Mouse (Mus musculus) heart, postnatal 0 days (tissue): ENCODE measurements around the gene Mms19. TPM values are rescaled to one million over a fixed set of nuclear protein-coding genes. Genes with fewer than 3 reads are reported as not detected.

Experiments used
- ATAC-seq: fragments of 200-750 bp; cut with Nextera tagmentation; 2 replicates; pipeline ENCODE4 v1.8.0; 2017; ENCODE audit warnings: low read depth, moderate number of reproducible peaks, moderate library complexity; ENCODE audit not compliant: insufficient read depth
- DNase-seq: peaks from one replicate; pipeline ENCODE4 v3.0.0-alpha.2; 2016; ENCODE audit warnings: low spot score
- H3K27ac ChIP-seq: fragments of 300-500 bp; sonication (generic); 2 replicates; pipeline ENCODE4 v1.5.1; 2014; ENCODE audit warnings: low read depth, mild to moderate bottlenecking
- H3K27me3 ChIP-seq: fragments of 300-500 bp; sonication (generic); 2 replicates; pipeline ENCODE4 v1.6.1; 2014; ENCODE audit warnings: low read length, mixed read lengths; ENCODE audit not compliant: control insufficient read depth, insufficient read depth
- H3K36me3 ChIP-seq: fragments of 300-500 bp; sonication (generic); replicated peaks from 2 replicates; pipeline ENCODE4 v1.6.1; 2014; ENCODE audit warnings: low read length, mixed read lengths; ENCODE audit not compliant: control insufficient read depth, insufficient read depth
- H3K4me1 ChIP-seq: fragments of 300-500 bp; sonication (generic); 2 replicates; pipeline ENCODE4 v1.6.1; 2014; ENCODE audit warnings: antibody characterized with exemption; ENCODE audit not compliant: control insufficient read depth, insufficient read depth
- H3K4me2 ChIP-seq: fragments of 300-500 bp; sonication (generic); 2 replicates; pipeline ENCODE4 v1.6.1; 2014; ENCODE audit warnings: low read depth, mild to moderate bottlenecking, low read length, moderate library complexity
- H3K4me3 ChIP-seq: fragments of 300-500 bp; sonication (generic); 2 replicates; pipeline ENCODE4 v1.5.1; 2014; ENCODE audit warnings: low read depth, low read length
- H3K9ac ChIP-seq: fragments of 300-500 bp; sonication (generic); replicated peaks from 2 replicates; pipeline ENCODE4 v1.6.1; 2014; ENCODE audit warnings: low read depth, low read length, mixed read lengths
- H3K9me3 ChIP-seq: fragments of 300-500 bp; sonication (generic); replicated peaks from 2 replicates; pipeline ENCODE4 v1.6.1; 2016; ENCODE audit warnings: low read length; ENCODE audit not compliant: control insufficient read depth
- CTCF ChIP-seq: IDR thresholded peaks from 2 replicates; pipeline ENCODE4 v1.5.1; 2016; ENCODE audit warnings: antibody characterized with exemption, control low read depth, low read depth
- EP300 ChIP-seq: IDR thresholded peaks from 2 replicates; pipeline ENCODE4 v1.6.1; 2016; ENCODE audit warnings: antibody characterized with exemption, low read depth
- WGBS: fragments of 180-500 bp; shearing (Covaris S2); extraction: QIAGEN DNeasy Blood & Tissue Kit; methylation state at CpG from one replicate; pipeline ENCODE4 v1.1.7; 2014; 5-methylcytosine and 5-hydroxymethylcytosine counted together
- polyA plus RNA-seq: library from polyadenylated mRNA; unstranded; fragments of >200 nt; fragmentation: Nextera tagmentation; extraction: Ambion mirVana; gene quantifications from 2 replicates; pipeline ENCODE4 v1.2.1, GENCODE M21; 2015
- total RNA-seq: library from RNA; depleted of rRNA; stranded (reverse); fragments of >200 nt; gene quantifications from 2 replicates; pipeline ENCODE4 v1.2.3, GENCODE M21; 2014; ENCODE audit warnings: low replicate concordance

The Mms19 gene
- total and polyA plus RNA-seq, 2 experiments from 2014 or later: 11.5 to 34.9 TPM

- Histone ChIP-seq H3K27ac (no peak overlapping the region), H3K9ac (no peak overlapping the region), H3K9me3 (no peaks in the 10 kb centered on the region), H3K4me2 (no peak overlapping the region), H3K27me3 (no peaks in the 10 kb centered on the region), H3K36me3 (no peaks in the 10 kb centered on the region), H3K4me1 (0 out of 2 replicates have a peak, but pooled peaks cover 2% of the 10 kb centered on the region), H3K4me3 (no peak overlapping the region)
- TF ChIP-seq EP300 (no peak), CTCF (no peak)
- DNase-seq: no peak
- 88% methylated on average over 4 of the region's 4 CpGs for WGBS
- no peak for ATAC-seq
Measured at GRCm38 (mm10) chr19:41987206-41987605, 6.2 kb upstream of the Mms19 start.

- ATAC-seq: no peak
- WGBS: 91% methylated on average over 5 of the region's 5 CpGs
Measured at GRCm38 (mm10) chr19:41985994-41986393, 5.0 kb upstream of the Mms19 start.

GRCm38 (mm10) chr19:41982791-41983150 is 1.8 kb upstream of the Mms19 start:
- H3K27ac ChIP-seq: peak overlapping the region; percentile 93
- 0 out of 2 replicates have a peak, but pooled peaks cover 4% of the 10 kb centered on the region for H3K4me1 ChIP-seq
- H3K27me3 ChIP-seq: no peaks in the 10 kb centered on the region
- no peaks in the 10 kb centered on the region for H3K9me3 ChIP-seq
- TF ChIP-seq CTCF: no peak
- TF ChIP-seq EP300: no peak
- WGBS: 4% methylated on average over 4 of the region's 4 CpGs
- H3K4me2 ChIP-seq: peak overlapping the region; percentile 81
- DNase-seq (no peak), ATAC-seq (no peak)
- no peaks in the 10 kb centered on the region for H3K36me3 ChIP-seq
- H3K4me3 ChIP-seq: peak overlapping the region; percentile 82
- H3K9ac ChIP-seq: peak overlapping the region; percentile 87

More at GRCm38 (mm10) chr19:41985994-41986393, 5.0 kb upstream of the Mms19 start:
- no peak for DNase-seq
- Histone ChIP-seq H3K9ac (no peak overlapping the region), H3K27ac (no peak overlapping the region), H3K27me3 (no peaks in the 10 kb centered on the region), H3K9me3 (no peaks in the 10 kb centered on the region), H3K36me3 (no peaks in the 10 kb centered on the region), H3K4me1 (0 out of 2 replicates have a peak, but pooled peaks cover 2% of the 10 kb centered on the region), H3K4me2 (no peak overlapping the region), H3K4me3 (no peak overlapping the region)
- TF ChIP-seq EP300 (no peak), CTCF (no peak)

GRCm38 (mm10) chr19:41981931-41982790 is 1.2 kb upstream of the Mms19 start:
- DNase-seq (no peak), ATAC-seq (peak; percentile 0; the same call in 1 of the 2 replicates)
- Histone ChIP-seq H3K36me3 (no peaks in the 10 kb centered on the region), H3K4me1 (0 out of 2 replicates have a peak, but pooled peaks cover 4% of the 10 kb centered on the region), H3K9me3 (no peaks in the 10 kb centered on the region), H3K4me2 (peak overlapping the region; percentile 81), H3K9ac (peak overlapping the region; percentile 87), H3K4me3 (peak overlapping the region; percentile 82), H3K27ac (peak overlapping the region; percentile 93), H3K27me3 (no peaks in the 10 kb centered on the region)
- WGBS: under 1% methylated on average over 71 of the region's 74 CpGs
- no peak for TF ChIP-seq CTCF
- TF ChIP-seq EP300: no peak

GRCm38 (mm10) chr19:41981595-41981927 is 604 bp upstream of the Mms19 start, which contains the start of gene Ubtd1:
Gene Ubtd1 (plus strand): TSS chr19:41981763.
- Histone ChIP-seq H3K9me3 (no peaks in the 10 kb centered on the region), H3K4me2 (peak within 1 kb of the TSS; percentile 81), H3K9ac (peak within 1 kb of the TSS; percentile 87), H3K27ac (peak within 1 kb of the TSS; percentile 93), H3K27me3 (no peaks in the 10 kb centered on the region), H3K36me3 (no peaks in the 10 kb centered on the region), H3K4me1 (0 out of 2 replicates have a peak, but pooled peaks cover 4% of the 10 kb centered on the region), H3K4me3 (peak within 1 kb of the TSS; percentile 82)
- DNase-seq (no peak), ATAC-seq (no peak)
- under 1% methylated on average over 33 of the region's 33 CpGs for WGBS
- TF ChIP-seq CTCF: no peak
